Mouse (Mus musculus) kidney, adult 2 months (tissue): ENCODE results near the gene Plscr2.

Source experiments
- CTCF ChIP-seq: fragments of 200-500 bp; conservative IDR thresholded peaks from 2 replicates; pipeline ENCODE4 v1.5.1; 2011; ENCODE audit warnings: low read depth, mild to moderate bottlenecking, control low read depth, low read length, moderate library complexity, mixed read lengths; ENCODE audit not compliant: insufficient read depth, insufficient read length
- POLR2A ChIP-seq: fragments of 200-500 bp; IDR thresholded peaks from one replicate; pipeline ENCODE4 v1.6.1; 2011; ENCODE audit warnings: low read depth, low read length, control low read depth

DNA sequence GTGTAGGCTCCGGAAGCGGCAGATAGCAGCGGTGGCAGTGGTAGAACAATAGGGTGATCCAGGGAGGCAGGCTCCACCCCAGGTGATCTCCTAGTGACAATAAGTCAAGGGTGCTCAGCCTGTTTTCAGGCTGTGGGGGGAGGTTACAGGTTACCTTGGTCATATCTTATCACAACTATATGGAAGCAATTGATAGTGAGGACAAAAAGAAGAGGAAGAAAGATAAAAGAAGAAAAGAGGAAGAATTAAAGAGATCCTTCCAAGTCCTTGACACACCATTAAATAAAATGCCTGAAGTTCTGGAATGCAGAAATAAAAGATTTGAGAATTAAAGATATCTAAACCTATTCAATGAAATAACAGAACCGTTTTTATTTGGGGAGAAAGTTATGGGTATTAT, 51.4 kb downstream of the Plscr2 start:
- TF ChIP-seq POLR2A = no peak
- no peak for TF ChIP-seq CTCF
